Mouse (Mus musculus) kidney, postnatal 36 days (tissue): ENCODE measurements around the gene Sufu.

Experiments
- DNase-seq, 2 experiments: peaks; one replicate each; pipeline ENCODE4 v3.0.0; 2021 to 2022; ENCODE audit warnings: mixed read lengths in 2 of 2

The Sufu gene

GRCm38 (mm10) chr19:46434148-46434547 is 37.5 kb downstream of the Sufu start:
- DNase-seq = peak in 1 of 2 experiments; percentile 48

DNA sequence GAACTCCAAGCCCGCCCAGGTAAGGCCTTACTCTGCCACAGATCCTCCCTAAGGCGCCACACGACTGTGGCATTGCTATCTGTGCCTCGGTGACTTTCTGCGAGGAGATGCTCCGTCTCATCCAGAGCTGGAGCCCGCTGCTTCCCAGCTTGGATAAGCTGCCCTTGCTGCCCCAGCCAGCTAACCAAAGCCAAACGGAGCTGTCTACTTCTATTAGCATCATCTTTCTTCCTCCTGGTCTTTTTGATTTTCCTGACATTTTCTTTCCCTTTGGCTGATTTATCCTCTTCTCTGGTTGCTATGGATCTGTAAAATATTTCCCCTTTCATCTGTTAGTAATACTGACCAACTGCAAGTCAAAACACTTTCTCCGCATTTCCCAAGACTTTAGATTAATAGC is 37.9 kb downstream of the Sufu start:
- DNase-seq = no peak

DNA sequence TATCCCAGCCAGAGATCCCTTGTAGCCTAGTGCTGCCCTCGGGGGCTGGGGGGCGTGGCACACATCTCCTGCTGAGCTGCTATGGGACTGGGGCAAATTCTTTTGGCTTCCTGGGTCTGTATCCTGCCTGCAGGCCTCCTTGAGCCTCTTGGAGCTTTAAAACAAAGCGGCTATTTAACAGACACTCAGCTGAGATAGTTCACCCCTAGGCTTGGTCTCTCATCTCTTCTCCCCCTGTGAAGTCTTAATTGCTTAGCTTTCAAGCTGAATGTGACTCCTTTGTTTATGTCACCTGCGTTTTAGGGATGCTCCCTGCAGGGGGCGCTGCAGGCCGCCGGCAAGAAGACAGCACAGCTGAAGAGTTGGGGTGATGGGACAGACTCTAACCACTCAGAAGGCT is 38.8 kb downstream of the Sufu start:
- DNase-seq = no peak

GRCm38 (mm10) chr19:46443509-46443908 is 46.8 kb downstream of the Sufu start:
- DNase-seq = no peak

DNA sequence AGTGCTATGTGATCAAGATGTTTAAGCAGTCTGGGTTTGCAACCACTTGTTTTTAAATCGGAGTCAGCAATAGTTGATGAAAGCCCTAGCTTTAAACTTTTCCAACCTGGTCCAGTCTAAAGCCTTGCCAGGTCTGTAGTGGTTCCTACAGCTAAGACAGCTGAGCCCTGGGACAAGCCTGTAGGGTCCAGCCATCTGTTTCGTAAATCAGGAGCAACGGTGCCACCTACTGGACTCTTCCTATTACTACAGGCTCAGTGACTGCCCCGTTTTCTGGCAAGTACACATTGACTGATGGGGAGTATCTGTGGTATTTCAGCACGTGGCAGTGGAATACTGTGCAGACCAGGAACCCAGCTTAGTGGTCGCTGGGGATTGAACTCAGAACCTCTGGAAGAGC is 47.5 kb downstream of the Sufu start:
- DNase-seq = peak; percentile 87

GRCm38 (mm10) chr19:46445641-46446040 is 48.9 kb downstream of the Sufu start:
- DNase-seq = no peak

DNA sequence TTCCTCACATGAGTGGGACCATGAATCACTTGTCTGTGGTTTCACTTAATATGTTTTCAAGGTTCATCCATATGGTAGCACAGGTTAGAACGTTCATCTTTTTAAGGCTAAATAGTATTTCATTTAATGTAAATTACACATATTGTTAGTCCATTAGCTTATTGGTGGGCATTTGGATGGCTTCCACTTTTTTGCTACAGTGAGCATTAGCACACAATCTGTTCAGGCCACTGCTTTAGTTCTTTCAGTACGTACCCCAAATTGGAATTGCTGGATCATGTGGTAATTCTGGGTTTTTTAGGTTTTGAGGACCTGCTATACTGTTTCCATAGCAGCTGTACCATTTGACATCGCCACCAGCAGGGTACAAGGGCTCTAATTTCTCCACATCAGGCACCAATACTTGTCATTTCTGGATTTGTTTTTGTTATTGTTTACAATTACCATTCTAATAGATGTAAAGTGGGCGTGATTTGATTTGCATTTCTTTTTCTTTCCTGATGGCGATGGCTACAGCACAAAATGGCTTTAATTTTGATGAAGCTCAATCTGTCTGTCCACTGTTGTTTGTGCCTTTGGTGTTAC is 49.8 kb downstream of the Sufu start:
- DNase-seq = no peak

DNA sequence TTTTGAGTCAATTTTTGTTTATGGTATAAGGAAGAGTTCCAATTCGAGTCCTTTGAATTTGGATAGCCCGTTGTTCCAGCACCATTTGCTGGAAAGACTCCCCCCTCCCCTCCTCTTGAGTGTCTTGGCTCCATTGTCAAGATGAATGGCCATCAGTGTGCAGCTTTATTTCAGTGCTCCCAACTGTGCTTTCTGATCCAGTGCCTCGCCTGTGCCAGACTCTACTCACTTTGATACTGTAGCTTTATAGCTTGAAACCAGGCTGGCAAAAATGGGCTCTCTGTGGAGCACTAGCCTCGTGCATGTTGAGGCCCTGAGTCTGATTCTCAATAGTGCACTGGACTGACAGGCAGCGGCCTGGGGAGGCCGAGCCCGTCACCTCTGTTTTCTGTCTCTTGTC is 50.4 kb downstream of the Sufu start:
- no peak for DNase-seq

DNA sequence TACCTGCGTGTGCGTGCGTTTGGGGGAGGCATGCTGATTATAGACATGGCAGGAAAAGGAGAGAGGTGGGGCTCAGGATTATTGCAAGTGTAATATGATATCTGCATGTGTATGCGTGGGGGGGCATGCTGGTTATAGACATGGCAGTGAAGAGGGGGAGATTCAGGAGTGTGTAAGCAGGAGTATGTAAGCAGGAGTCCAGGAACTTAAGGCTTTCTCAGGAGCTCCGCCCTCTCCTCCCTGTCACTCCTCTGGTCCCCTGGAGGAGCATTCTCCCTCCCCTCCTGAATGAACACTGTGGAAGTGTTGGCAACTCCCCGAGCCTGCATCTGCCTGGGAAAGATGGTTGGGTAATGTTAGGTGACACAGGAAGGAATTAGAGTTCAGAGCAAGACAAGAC is 51.2 kb downstream of the Sufu start:
- no peak for DNase-seq

DNA sequence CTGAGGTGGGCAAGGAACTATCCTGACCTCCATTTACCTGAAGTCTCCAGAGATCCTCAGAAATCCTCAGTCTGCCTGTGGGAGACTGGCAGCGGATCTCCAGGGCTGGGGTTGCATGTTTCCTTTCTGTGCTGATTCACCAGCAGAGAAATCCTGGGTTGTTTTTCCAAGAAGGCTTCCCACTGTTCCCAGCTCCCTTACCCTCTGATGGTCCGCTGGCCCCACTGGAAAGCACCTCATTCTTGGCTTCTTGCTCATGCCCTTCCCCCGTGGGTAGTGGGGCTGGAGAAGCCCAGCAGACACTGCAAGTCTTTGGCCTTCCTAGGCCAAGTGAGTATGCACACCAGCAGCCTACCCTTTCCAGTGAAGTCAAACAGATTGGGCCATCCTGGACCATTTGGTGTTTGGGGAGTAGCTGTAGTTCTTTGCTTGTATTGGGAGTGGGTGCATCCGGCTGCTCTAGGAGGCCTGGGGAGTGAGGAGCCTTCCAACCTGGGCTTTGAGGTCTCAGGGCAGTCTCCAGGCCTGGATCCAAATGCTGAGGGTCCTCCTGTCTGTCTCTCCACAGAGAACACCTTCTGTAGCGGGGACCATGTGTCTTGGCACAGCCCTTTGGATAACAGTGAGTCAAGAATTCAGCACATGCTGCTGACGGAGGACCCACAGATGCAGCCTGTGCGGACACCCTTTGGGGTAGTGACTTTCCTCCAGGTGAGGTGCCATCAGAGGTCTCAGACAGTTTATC is 52.7 kb downstream of the Sufu start:
- DNase-seq = no peak

DNA sequence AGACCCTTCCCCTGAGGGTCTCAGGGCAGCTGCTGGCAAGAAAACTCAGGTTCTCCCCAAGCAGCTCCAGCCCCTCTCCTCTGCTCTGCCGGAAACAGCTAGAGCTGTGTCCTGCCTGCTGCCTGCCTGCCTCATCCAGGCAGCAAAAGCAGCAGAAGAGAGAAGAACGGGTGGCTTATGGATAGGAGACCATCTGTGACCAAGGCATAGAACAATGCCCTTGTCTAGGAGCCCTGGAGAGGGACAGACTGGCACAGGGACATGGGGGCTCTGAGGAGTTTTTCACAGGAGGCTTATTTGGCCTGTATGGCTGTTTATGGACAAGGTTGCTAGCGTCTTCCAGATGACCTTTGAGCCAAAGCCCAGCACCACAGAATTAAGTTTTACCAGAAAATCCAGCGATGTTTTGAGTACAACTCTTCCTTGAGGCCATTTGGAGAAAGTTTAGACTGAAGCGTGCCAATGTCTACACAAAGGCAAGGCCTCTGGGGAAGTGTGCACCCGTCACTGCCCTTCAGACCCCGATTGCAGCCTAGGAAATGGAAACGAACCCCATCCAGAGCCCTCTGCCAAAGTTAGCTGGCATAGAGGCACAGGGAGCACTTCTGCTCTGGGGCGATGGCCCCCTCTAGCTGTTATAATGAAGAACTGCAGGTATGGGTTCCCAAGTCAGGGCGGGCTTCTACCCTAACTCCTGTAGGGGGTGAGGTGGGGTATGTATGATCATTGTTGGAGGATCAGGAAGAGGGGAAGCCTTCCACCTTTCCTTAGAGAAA is 55.5 kb downstream of the Sufu start:
- peak; percentile 64 to 66 for DNase-seq

- no peak for DNase-seq
These were observed 56.2 kb downstream of the Sufu start for GRCm38 (mm10) chr19:46452916-46453315.

- no peak for DNase-seq
These were observed 57.6 kb downstream of the Sufu start for GRCm38 (mm10) chr19:46454126-46454880.

DNA sequence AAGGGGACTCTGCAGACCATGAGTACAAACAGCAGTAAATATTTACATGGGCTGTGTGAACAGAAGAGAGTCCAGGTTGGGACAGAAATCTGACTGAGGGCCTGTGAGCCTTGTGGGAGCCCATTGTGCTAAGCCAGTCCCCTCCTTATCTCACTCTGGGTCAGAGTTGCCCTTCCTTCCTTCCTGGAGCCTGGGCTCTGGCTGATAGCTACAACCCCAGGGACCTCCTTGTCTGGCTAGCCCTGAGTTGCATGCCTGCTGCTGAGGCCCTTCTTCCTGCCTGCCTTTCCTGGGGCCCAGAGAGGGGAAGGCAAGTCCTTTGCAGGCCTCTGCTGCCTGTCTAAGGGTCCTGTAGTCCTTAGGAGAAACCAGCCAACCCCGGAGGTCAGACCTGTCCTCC is 58.3 kb downstream of the Sufu start:
- DNase-seq = peak; percentile 65 to 73

- DNase-seq = no peak
These were observed 58.9 kb downstream of the Sufu start for GRCm38 (mm10) chr19:46455556-46455955.

DNA sequence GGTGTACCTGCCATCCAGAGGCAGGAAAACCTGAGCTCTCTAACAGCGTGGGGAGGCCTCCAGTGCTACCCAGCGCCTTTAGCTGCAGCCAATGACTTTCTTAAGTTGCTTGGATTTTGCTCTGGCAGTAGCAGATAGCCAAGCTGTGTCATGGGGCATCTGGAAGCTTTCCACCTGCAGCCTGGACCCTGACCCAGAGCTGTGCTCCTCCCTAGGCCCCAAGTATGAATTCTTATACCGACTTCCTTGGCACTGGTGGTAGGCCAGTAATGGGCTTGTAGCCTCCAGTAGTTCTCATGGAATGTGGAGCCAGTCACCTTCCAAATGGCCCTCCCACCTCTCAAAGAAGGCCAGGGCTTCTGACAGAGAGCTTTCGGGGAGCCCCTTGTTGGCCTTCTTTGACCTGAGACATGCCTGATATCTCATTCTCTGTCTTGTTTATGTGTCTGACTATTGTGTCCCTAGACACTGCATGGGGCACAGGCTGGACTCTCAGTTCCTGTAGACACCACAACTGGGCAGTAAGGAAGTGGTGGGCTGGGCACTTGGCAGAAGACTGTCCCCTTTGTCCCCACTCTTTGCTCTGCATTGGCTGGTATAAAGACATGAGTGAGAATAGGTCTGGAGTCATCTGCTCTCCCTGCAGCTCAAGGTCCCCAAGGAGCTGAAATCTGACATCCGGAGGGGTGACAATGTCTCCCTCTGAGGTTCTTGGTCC is 59.5 kb downstream of the Sufu start:
- DNase-seq = peak; percentile 85 to 91

DNA sequence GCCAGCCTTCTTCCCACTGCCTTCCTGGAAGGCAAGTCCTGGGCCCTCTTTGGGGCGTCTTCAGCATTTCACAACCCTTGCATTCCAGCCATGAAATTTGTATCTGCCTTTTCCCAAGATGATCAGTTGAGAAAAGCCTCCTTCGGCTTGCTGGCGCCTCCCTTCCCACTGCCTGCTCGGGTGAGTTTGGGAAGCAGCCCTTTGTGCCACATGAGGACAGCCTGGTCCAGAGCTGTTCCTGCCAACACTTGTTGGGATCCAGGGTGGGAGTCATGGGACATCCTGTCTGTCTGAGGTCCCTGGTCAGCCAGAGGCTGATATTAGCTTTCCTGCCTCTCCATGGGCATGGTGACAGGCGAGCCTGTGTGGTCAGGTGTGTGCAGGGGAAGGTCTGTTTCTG is 61.1 kb downstream of the Sufu start:
- no peak for DNase-seq

- no peak for DNase-seq
These were observed 62.6 kb downstream of the Sufu start for GRCm38 (mm10) chr19:46459256-46459655.

- DNase-seq = peak in 1 of 2 experiments; percentile 46
These were observed 63.2 kb downstream of the Sufu start for GRCm38 (mm10) chr19:46459889-46460288.

GRCm38 (mm10) chr19:46462574-46462973 is 65.9 kb downstream of the Sufu start:
- peak; percentile 57 to 78 for DNase-seq

- DNase-seq = no peak
These were observed 66.8 kb downstream of the Sufu start for GRCm38 (mm10) chr19:46463446-46463845.

GRCm38 (mm10) chr19:46466160-46466559 is 69.5 kb downstream of the Sufu start:
- no peak for DNase-seq
